Mouse (Mus musculus) lung, embryonic 14.5 days (tissue): ENCODE measurements around the gene Rabac1. TPM values are rescaled to one million over a fixed set of nuclear protein-coding genes. Genes with fewer than 3 reads are reported as not detected.
A peak's percentile ranks its signal among the peaks of the same experiment; 100 is the strongest.

Experiments
- ATAC-seq: fragments of 200-750 bp; cut with Nextera tagmentation; 2 replicates; pipeline ENCODE4 v1.8.0; 2017; ENCODE audit warnings: mild to moderate bottlenecking, moderate TSS enrichment, moderate library complexity; ENCODE audit not compliant: insufficient read depth
- DNase-seq: peaks from one replicate; pipeline ENCODE4 v3.0.0-alpha.2; 2015
- H3K27ac ChIP-seq: fragments of 300-500 bp; sonication (generic); 2 replicates; pipeline ENCODE4 v1.5.1; 2014; ENCODE audit warnings: low read depth, mild to moderate bottlenecking, moderate library complexity
- H3K27me3 ChIP-seq: fragments of 300-500 bp; sonication (generic); 2 replicates; pipeline ENCODE4 v1.6.1; 2014; ENCODE audit warnings: low read length, control low read depth; ENCODE audit not compliant: insufficient read depth
- H3K36me3 ChIP-seq: fragments of 300-500 bp; sonication (generic); 2 replicates; pipeline ENCODE4 v1.6.1; 2014; ENCODE audit warnings: control low read depth; ENCODE audit not compliant: insufficient read depth
- H3K4me1 ChIP-seq: fragments of 300-500 bp; sonication (generic); 2 replicates; pipeline ENCODE4 v1.6.1; 2014; ENCODE audit warnings: antibody characterized with exemption, control low read depth; ENCODE audit not compliant: insufficient read depth
- H3K4me2 ChIP-seq: fragments of 300-500 bp; sonication (generic); 2 replicates; pipeline ENCODE4 v1.6.1; 2014; ENCODE audit warnings: mild to moderate bottlenecking
- H3K4me3 ChIP-seq: fragments of 300-500 bp; sonication (generic); 2 replicates; pipeline ENCODE4 v1.5.1; 2014; ENCODE audit warnings: low read depth, low read length
- H3K9ac ChIP-seq: fragments of 300-500 bp; sonication (generic); 2 replicates; pipeline ENCODE4 v1.6.1; 2014
- H3K9me3 ChIP-seq: fragments of 300-500 bp; sonication (generic); 2 replicates; pipeline ENCODE4 v1.6.1; 2016; ENCODE audit warnings: low read depth, low read length, control low read depth
- CTCF ChIP-seq: IDR thresholded peaks from 2 replicates; pipeline ENCODE4 v1.5.1; 2016; ENCODE audit warnings: antibody characterized with exemption, low read depth
- WGBS: fragments of 180-500 bp; shearing (Covaris S2); extraction: QIAGEN DNeasy Blood & Tissue Kit; methylation state at CpG from one replicate; pipeline ENCODE4 v1.1.7; 2014; 5-methylcytosine and 5-hydroxymethylcytosine counted together
- polyA plus RNA-seq: library from polyadenylated mRNA; unstranded; fragments of >200 nt; fragmentation: Nextera tagmentation; extraction: Ambion mirVana; gene quantifications from 2 replicates; pipeline ENCODE4 v1.2.1, GENCODE M21; 2014

Rabac1 gene
- polyA plus RNA-seq, 1 experiment from 2014 or later = 130 TPM

DNA sequence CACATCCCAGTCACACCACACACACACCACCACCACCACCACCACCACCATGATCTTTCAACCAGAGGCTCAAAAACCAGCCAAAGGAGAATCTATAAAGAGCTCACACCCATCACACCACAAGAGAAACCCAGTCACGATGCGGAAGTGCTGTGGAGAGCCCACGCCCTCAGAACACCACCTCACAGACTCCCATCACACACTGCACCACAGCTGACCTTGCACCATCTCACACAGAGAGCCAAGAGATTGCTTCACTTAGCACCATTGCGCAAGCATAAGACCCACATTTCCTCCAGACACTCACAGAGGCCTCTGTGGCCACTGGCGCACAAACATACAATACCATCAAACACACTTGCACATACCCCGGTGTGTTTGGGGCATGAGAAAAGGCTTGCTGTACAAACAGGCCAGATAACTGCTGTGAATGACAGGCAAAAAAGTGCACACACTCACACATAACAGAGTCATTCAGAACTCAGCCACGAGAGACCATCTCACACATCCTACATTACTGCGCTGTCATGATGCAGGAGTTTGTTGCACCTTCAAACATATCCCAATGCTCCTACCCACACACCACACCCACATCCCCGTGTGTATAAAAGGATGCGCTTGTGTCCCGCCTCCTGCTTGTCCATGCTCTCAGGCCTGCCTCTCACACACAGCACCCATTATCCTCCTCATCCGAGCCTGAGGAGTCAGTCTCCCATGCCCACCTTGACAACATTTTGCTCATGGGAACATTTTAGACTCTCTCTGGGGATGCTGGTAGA lies 34.2 kb upstream of the Rabac1 start:
- no peak overlapping the region for H3K27ac ChIP-seq
- no peaks in the 10 kb centered on the region for H3K4me1 ChIP-seq
- H3K9me3 ChIP-seq = no peaks in the 10 kb centered on the region
- WGBS = 76% methylated on average over 12 of the region's 12 CpGs
- peak; percentile 23 for DNase-seq
- peaks cover 86% of the 10 kb centered on the region for H3K27me3 ChIP-seq
- TF ChIP-seq CTCF = no peak
- ATAC-seq = no peak
- no peak overlapping the region for H3K9ac ChIP-seq
- H3K4me2 ChIP-seq = no peak overlapping the region
- no peak overlapping the region for H3K4me3 ChIP-seq
- no peaks in the 10 kb centered on the region for H3K36me3 ChIP-seq

DNA sequence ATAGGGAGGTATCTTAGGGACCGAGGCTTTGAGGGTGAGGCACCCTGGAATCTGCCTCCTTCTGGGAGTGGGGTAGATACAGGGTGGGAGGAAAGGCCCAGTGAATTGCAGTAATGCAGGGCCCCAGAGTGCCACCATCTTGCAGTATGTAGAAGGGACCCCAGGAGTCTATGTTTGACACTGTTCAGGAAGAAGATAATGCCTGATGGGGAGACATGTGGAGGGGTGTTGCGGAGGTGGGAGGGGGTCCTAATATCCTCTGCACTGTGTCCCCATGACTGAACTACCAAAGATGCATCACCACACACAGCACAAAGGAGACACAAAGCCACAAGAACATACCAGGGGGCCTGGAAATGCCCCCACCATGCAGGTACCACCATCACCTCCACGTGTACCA lies 33.6 kb upstream of the Rabac1 start:
- peak overlapping the region; percentile 36 for H3K4me3 ChIP-seq
- H3K36me3 ChIP-seq = no peaks in the 10 kb centered on the region
- no peak for ATAC-seq
- H3K27ac ChIP-seq = no peak overlapping the region
- no peak for DNase-seq
- H3K4me2 ChIP-seq = peak overlapping the region; percentile 63
- no peaks in the 10 kb centered on the region for H3K9me3 ChIP-seq
- no peak for TF ChIP-seq CTCF
- H3K4me1 ChIP-seq = no peaks in the 10 kb centered on the region
- H3K9ac ChIP-seq = no peak overlapping the region
- WGBS = 60% methylated on average over 3 of the region's 3 CpGs
- peaks cover 80% of the 10 kb centered on the region for H3K27me3 ChIP-seq

DNA sequence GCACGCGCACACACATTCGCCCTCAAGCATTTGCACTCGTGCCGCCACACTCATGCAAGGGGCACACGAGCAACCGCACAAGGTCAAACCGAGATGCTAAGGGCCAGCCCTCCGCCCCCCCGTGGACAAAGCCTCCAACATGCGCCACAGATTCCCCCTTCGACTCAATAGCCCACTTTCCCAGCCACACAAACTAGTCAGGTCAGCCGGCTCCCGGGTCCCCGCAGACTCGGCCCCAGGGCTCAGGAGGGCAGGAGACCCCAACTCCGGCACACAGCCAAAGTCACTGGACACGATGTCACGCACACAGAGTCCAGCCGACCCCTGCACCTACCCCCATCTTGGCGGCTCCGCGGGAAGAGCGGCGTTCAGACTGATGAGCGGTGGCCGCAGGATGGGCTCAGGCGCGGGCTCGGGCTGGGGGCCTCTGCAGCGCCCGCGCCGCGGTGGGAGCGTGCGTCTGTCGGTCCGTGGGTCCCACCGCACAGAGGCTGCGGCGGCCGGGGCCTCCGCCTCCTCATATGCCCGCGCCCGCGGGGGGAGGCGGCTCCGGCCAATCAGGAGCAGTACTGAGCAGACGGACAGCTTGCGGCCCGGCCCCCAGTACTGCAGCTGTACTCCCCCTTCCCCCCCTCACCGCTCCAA lies 33.0 kb upstream of the Rabac1 start, which contains the start of gene Atp1a3:
Gene Atp1a3, minus strand, starts transcription at position 538 of the 645 bp plus-strand sequence.
- ATAC-seq (peak; percentile 57), DNase-seq (peak; percentile 52)
- no peaks in the 10 kb centered on the region for H3K9me3 ChIP-seq
- TF ChIP-seq CTCF = no peak
- peak within 1 kb of the TSS; percentile 36 for H3K4me3 ChIP-seq
- peak within 1 kb of the TSS; percentile 63 for H3K4me2 ChIP-seq
- H3K27me3 ChIP-seq = peaks cover 73% of the 10 kb centered on the region
- H3K36me3 ChIP-seq = no peaks in the 10 kb centered on the region
- WGBS = 1% methylated on average over 50 of the region's 54 CpGs
- H3K9ac ChIP-seq = no peak within 1 kb of the TSS
- H3K4me1 ChIP-seq = no peaks in the 10 kb centered on the region
- H3K27ac ChIP-seq = no peak within 1 kb of the TSS

DNA sequence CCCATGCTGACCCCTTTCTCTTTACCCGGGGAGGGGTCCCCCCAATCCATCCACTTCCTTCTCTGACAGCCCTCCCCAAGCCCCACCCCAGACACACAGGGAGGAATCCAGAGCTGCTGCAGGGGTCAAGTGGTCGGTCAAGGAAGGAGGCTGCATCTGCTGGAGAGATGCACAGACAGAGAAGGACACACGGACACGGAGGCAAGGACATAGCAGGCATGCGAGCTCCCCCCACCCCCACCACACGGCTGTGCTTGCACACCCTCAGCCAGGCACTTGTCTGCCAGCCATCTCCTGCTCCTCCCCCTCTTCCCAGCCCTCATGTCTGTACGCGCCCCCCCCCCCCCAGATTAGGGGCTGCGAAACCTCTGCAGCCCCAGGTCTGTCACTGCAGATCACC lies 32.3 kb upstream of the Rabac1 start:
- Histone ChIP-seq H3K9me3 (no peaks in the 10 kb centered on the region), H3K4me2 (no peak overlapping the region), H3K27ac (no peak overlapping the region), H3K27me3 (peaks cover 66% of the 10 kb centered on the region), H3K9ac (no peak overlapping the region), H3K4me1 (no peaks in the 10 kb centered on the region), H3K4me3 (no peak overlapping the region), H3K36me3 (no peaks in the 10 kb centered on the region)
- DNase-seq (no peak), ATAC-seq (no peak)
- TF ChIP-seq CTCF = no peak
- 28% methylated on average over 8 of the region's 9 CpGs for WGBS

DNA sequence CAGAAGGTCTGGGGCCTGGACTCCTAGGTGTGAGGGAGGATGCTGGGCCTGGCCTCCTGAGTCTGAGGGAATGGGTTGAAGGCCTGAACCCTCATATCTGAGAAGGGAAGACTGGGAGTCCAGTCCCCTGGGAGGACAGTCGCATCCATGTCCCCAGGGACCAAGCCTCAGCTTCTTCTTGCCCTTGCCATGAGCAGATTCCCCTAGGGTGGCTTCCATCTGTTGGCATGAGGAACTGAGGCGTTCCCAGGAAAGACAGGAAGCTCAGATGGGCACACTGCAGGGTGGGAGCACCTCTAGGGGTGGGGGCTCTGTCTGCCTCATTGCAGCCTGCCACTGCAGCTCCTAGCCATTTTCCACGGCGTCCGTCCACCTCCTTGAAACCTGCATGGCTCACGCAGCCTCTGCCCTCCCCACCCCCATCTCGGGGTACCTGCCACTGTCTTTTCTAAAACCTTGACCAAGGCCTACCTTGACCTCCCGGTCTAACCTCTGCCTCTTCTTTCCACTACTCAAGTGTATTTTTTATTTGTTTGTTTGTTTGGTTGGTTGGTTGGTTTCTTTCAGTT lies 31.4 kb upstream of the Rabac1 start:
- H3K36me3 ChIP-seq = no peaks in the 10 kb centered on the region
- H3K4me1 ChIP-seq = no peaks in the 10 kb centered on the region
- WGBS = 78% methylated on average over 8 of the region's 8 CpGs
- DNase-seq = no peak
- no peak for TF ChIP-seq CTCF
- no peak overlapping the region for H3K4me3 ChIP-seq
- ATAC-seq = no peak
- no peak overlapping the region for H3K4me2 ChIP-seq
- H3K9me3 ChIP-seq = no peaks in the 10 kb centered on the region
- H3K27me3 ChIP-seq = peaks cover 57% of the 10 kb centered on the region
- no peak overlapping the region for H3K27ac ChIP-seq
- no peak overlapping the region for H3K9ac ChIP-seq

DNA sequence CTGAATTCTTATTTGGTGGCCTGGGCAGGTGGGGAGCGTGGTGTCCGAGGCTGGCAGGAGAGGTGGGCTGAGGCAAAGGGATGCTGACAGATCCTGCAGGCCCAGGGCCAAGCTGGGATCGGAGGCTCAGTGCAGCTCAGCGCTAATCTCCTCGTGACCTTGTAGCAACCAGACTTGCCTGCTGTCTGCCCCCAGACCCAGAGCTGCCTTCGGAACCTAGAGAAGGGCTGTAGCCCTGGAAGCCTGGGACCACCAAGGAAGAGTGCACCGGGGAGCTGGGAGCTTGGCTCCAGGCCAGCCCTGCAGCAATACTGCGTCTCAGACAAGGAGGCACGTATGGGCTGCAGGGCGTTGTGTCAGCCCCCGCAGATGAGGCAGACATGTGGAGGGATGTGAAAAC lies 30.7 kb upstream of the Rabac1 start:
- TF ChIP-seq CTCF = no peak
- Histone ChIP-seq H3K9ac (no peak overlapping the region), H3K9me3 (no peaks in the 10 kb centered on the region), H3K36me3 (no peaks in the 10 kb centered on the region), H3K27ac (no peak overlapping the region), H3K4me2 (no peak overlapping the region), H3K4me3 (no peak overlapping the region), H3K4me1 (no peaks in the 10 kb centered on the region), H3K27me3 (peaks cover 51% of the 10 kb centered on the region)
- DNase-seq (peak; percentile 29), ATAC-seq (no peak)
- 24% methylated on average over 11 of the region's 11 CpGs for WGBS

DNA sequence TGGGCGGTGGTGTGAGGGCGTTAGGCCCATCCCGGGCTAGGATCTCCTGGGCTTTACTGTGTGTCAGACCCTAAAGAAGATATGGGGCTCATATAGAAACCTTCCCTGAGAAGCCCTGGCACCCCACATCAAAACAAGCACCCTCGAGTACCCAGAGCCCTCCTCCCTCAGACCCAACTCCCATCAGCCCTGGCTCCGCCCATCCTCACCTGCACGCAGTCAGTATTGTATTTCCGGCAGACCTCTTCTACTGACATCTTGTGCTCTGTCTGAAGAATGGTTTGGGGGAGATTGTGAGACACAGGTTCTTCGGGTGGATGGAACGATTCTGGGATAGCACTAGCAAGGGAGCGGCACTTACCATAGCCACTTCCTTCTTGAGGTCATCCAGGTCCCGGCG lies 28.2 kb upstream of the Rabac1 start:
- Histone ChIP-seq H3K4me2 (no peak overlapping the region), H3K9me3 (no peaks in the 10 kb centered on the region), H3K9ac (no peak overlapping the region), H3K4me3 (no peak overlapping the region), H3K27me3 (peaks cover 25% of the 10 kb centered on the region), H3K36me3 (no peaks in the 10 kb centered on the region), H3K4me1 (no peaks in the 10 kb centered on the region), H3K27ac (no peak overlapping the region)
- no peak for ATAC-seq
- no peak for DNase-seq
- TF ChIP-seq CTCF = no peak
- 56% methylated on average over 12 of the region's 12 CpGs for WGBS
